Mouse (Mus musculus): Measurements from ENCODE around the gene Kdm4d.

DNA sequence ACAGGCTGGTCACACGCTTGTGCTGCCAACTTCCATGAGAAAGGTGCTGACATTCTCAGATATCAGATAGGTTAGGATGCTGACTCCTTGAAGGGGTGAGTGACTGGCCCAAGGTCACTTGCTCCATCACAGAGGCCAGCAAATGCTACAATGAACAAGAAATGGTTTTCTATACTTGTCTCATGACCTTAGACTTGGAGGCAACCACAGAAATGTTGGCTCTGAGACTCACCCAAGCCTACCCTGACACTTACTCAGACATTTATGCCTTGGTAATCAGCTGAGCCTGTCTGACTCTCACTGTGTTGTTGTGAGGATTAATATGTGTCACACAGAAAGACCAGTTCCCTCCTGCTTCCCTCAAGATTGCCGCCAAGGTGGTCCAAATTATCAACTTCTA, 33.4 kb upstream of the Kdm4d start:
- TF ChIP-seq CTCF (IDR thresholded peaks at IDR 0.05) (no peak), EP300 (IDR thresholded peaks at IDR 0.05) (no peak)
